Mouse (Mus musculus): ENCODE results near the gene Myh13.

GRCm38 (mm10) chr11:67344556-67344955 is 23.1 kb downstream of the Myh13 start:
- TF ChIP-seq POLR2A (IDR thresholded peaks at IDR 0.05; ENCODE audit: borderline replicate concordance, control insufficient read depth, low read depth, low read length) (no peak), CTCF (IDR thresholded peaks at IDR 0.05; ENCODE audit: control insufficient read depth, insufficient read depth, low read length) (no peak)
